Mouse (Mus musculus) adrenal gland, adult 2 months (tissue): ENCODE results near the gene Tasp1. TPM values are rescaled to one million over a fixed set of nuclear protein-coding genes. Genes with fewer than 3 reads are reported as not detected.
"Not testable (repeated sequence)": the region's sequence is repeated elsewhere in the genome, so short reads cannot be mapped to it uniquely, and the experiment has no call there.

Experiments used
- DNase-seq: peaks from one replicate; pipeline ENCODE4 v3.0.0; 2021
- polyA plus RNA-seq: library from polyadenylated mRNA; depleted of rRNA; stranded (reverse); fragments of >200 nt; gene quantifications from 2 replicates; pipeline ENCODE4 v1.2.3, GENCODE M21; 2012
- total RNA-seq, 2 experiments: library from RNA; stranded (reverse); gene quantifications; 2 replicates each; pipeline ENCODE4 v1.2.3; 2021

Gene Tasp1
- total and polyA plus RNA-seq, 3 experiments, result 3.4 to 11.5 (median 7.3) TPM

DNA sequence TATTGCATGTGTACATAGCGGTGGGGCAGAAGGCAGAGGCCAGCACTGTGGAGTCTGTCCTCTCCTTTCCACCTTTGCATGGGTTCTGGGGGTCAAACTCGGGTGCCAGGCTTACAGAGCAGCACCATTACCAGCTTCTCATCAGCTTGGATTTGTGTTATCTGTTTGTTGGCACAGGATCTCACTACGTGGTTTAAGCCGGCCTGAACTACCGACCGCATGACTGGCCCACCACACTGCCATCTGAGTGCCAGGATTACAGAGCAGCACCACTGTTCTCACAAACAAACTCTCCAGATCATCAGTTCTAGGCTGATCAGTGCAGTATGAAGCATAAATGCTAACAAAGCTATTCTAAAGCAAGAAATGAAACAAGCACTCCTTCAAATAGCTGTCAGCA lies 8.5 kb downstream of the Tasp1 start:
- no peak for DNase-seq

DNA sequence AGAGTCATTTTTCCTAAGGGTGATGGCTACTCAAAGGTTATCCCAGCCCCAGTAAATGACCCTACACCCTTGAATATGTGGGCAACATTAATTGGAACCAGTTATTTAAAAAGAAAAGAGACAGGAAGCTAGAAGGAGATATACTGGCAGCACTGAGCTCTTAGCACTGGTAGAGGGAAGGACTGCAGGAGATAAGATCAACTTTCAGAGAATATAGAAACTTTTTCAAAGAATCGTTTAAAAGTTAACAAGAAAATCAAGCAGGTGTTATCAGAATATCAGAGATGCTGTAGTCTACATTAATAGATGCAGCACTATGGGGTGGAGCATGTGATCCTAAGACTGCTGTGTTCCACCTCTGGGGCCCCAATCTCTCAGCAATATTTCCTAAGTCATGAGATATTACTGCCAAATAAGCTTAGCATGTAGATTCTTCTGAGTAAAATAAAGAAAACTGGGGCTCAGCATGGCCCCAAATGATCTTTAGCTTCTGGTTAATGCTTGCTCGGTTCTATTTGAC lies 14.9 kb downstream of the Tasp1 start:
- no peak for DNase-seq

DNA sequence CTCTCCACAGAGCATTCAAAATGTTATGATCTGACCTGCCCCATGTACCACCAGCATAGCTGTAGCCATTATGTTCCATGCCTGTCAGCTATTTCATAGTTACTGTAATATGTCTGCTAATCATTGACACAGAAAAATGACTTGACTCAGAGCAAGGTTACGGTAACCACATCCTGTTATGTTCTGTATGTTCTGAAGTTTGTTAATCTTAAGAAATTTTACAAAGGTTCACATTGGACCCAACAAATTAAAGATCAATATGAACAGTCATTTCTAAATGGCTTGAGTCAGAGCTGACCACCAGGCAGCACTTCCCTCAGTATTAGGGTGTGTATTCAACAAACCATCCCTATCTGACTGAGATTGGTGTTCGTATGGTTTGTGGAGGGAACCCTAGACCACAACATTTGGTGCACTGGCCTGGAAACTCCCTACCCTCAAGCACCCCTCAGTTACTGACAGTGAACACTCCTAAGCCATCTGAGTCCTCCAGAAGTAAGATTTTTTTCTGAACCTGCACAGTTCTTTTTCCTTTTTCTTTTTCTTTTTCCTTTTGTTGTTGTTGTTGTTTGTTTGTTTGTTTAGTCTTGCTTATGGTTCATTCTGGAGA lies 24.0 kb downstream of the Tasp1 start:
- DNase-seq, result no peak

DNA sequence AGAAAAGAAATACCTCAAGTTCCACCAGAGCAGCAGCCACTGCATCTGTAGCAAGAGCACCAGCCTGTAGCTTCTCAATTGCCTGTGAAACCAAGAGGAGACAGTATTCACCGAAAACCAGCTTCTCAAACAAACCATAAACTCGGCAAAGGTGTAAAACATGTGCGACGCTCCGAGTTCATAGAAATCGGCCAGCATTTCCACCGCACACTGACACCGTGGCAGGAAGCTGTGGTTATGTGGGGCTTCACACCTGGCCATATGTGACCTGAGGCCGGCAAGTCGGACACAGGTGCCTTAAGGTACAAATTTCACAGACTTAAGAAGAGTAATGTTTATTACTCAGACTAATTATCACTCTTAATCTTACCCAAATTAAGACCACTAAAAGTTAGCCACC lies 24.5 kb downstream of the Tasp1 start:
- no peak for DNase-seq

DNA sequence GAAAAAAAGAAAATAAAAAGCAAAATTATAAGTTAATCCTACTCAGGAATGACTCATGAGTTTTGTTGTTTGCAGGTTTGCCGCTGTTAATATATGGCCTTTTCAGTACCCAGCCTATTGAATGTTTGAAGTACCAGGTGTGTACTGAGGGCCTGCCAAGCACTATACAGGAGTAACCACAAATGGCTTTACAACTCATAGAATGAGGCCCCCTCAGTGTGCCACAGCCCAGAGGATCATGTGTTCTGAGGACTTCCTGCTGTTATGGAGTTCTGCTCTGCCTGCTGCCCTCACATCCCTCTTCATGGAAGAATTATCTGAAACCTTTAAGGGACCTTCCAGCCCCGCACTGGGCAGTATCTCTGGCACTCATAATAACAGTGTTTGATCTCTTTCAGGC lies 29.1 kb downstream of the Tasp1 start:
- DNase-seq, result no peak

DNA sequence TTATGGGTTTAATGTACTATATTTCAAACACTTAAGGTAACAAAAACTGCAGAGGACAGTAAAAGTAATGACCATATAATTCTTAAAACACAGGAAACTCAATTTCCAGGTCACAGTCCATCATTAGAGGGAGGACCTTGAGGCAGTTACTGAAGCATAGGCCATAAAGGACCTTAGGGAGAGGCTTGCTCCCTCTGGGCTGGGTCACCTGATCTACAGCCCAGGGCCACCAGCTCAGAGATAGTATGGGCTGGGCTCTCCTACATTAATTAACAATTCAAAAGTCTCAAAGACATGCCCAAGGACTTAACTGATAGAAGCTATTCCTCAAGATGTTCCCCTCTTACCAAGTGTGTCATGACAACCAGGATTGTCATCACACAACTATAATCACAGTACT lies 29.8 kb downstream of the Tasp1 start:
- no peak for DNase-seq

DNA sequence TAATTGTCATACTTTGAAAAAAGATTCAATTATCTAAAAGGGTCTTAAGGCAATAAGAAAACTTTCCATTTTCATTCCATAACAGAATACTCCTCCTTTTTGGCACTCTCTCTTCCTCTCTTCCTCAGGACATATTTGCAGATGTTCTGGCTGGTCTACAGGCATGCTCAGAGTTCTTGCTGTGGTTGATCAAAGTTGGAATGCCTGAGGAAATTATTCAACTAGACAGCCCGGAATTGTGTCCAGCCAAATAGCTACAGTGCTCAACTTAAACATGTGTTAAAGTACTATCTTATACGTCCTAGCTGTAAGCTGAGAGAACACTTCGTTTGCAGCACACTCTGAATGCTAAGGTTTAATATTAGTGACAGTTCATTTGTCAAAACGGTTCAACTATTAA lies 41.7 kb downstream of the Tasp1 start:
- DNase-seq, result no peak

DNA sequence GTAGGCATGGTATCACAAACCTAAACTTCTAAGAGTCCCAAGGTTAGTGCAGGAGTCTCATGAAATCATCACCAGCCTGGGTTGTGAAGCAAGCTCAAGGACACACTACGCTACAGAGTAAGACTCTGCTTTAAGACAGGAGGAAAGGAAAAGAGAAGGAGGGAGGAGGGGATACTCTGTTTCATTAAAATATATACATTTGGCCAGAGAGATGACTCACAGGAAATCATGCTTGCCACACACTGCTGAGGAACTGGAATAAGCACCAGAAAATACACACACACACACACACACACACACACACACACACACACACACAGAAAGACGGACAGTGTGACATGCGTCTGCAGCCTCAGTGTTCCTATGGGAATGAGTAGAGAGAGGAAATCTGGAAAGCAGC lies 59.2 kb downstream of the Tasp1 start:
- DNase-seq, result no peak

DNA sequence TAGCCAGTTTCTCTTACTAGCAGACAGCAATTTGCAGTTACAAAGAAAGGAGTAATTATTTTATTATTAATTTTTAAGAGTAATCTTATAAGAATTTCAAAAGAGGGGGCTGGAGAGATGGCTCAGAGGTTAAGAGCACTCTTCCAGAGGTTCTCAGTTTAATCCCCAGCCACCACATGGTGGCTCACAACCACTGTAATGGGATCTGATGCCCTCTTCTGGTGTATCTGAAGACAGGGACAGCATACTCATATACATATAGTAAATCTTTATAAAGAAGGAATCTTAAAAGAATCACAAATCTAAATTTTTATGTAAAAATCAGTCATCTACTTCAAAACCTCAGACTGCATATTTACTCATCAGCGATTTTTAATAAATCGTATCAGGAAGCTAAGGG lies 68.4 kb downstream of the Tasp1 start:
- no peak for DNase-seq

DNA sequence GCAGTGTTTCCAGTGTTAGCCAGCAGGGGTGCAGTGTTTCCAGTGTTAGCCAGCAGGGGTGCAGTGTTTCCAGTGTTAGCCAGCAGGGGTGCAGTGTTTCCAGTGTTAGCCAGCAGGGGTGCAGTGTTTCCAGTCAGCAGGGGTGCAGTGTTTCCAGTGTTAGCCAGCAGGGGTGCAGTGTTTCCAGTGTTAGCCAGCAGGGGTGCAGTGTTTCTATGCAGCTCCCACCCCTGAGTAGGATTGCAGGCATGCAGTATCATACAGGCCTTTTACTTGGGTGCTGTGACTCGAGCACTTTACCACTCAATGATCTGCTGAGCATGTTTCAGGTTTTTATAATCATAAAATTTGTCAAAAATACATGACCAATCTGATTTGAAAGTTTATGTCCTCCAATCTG lies 76.7 kb downstream of the Tasp1 start:
- DNase-seq, result not testable (repeated sequence)

DNA sequence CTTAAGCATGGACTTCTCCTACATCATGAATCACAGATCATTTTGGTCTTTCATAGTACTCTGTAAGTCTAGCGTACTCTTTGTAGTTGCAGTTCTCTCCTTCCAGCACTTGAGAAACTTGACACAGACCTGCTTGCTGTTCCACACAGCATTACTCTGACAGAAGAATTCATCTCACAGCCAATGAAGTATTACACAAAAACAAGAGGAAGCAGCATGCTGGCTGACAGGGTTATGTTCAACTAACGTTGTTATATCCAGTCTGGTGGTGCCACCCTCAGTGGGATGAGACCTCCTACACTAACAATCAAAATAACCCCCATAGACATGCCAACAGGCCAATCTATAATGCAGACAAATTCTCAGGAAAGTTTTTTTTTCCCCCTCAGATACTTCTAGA lies 99.2 kb downstream of the Tasp1 start:
- no peak for DNase-seq

DNA sequence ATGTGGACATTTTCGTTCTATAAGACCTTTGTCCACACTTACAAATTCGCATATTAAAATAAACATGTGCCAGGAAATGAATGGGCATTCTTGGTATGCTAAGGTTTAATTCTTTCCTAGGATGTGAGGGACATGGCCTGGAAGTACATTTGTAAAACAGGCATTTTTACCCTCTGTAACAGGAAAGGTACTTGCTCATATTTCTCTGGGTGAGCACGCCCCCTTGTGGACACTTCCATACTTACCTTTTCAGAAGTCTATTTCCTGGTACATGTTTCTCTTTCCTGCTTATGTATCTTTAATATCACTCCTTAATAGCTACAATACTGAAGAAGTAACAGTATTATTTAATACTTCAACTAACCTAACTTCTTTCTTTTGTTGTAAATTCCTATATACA lies 100.3 kb downstream of the Tasp1 start:
- peak; percentile 50 for DNase-seq

DNA sequence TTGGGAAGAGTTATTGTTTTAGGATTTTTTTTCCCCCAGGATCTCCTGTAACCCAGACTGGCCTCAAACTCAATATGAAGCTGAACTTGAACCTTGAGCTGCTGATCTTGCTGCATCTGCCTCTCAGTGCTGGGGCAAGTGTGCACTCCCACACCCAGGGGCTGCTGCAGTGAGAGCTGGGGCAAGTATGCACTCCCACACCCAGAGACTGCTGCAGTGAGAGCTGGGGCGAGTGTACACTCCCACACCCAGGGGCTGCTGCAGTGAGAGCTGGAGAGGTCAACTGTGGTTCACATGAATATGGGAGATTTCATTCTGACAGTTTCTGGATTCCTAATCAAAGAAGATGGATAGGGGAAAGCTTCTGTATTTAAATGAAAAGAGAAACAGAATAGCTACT lies 117.8 kb downstream of the Tasp1 start:
- DNase-seq, result no peak

DNA sequence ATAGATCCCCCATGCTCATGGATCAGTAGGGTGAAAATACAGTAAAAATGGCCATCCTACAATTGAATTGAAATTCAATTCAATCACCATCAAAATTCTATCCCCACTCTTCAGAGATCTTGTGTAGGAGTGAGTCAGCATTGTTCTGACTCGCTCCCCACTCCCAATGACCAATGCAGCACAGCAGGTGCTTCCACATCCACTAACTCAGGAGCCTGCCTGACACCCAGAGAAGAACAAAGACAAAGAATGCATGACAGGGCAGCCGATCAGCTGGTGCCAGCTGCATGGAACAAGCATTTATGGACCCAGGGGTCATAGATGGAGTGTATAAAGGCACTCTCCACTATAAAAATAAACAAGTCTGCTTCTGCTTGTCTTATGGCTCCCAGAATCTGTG lies 129.0 kb downstream of the Tasp1 start:
- no peak for DNase-seq

DNA sequence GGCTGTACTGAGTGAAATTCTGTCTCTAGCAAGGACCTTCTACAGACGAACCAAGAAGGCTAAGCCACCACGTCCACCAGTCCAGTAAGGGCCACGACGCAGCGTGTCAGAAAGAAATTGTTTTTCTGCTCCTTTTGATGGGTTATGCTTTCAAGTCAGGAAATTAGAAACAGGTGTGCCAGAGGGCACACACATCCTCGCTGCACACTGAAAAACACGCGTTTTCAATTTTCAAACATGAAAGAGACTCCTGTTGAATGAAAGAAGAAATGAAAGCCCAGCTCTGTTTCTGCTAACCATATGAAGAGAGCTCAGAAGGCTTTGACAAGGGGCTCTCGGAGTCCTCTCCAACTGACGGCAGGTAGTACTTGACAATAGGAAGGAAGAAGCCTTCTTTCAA lies 132.0 kb downstream of the Tasp1 start:
- no peak for DNase-seq

DNA sequence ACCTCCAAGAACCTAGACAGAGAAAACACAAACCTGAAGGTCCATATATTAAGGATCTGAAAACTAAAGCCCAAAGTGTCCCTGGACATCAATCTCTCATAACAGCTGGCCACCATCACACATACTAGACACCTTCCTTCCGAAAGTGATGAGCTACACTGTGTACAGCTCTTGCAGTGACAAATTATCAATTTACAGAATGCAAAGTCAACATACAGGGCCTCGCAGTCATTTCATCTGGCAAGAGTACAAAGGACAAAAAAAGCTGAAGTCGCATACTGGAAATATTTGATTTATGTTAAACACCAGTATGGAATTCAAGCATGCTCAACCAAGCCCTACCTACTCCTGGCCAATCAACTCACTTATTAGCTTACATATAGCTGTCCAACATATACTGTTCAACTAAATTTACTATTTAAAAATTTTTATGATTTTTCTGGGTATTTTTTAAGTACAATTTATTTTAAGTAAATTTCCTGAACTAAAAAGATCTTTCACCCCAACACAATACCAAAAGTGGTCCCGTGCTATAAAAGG lies 132.5 kb downstream of the Tasp1 start:
- DNase-seq, result no peak

DNA sequence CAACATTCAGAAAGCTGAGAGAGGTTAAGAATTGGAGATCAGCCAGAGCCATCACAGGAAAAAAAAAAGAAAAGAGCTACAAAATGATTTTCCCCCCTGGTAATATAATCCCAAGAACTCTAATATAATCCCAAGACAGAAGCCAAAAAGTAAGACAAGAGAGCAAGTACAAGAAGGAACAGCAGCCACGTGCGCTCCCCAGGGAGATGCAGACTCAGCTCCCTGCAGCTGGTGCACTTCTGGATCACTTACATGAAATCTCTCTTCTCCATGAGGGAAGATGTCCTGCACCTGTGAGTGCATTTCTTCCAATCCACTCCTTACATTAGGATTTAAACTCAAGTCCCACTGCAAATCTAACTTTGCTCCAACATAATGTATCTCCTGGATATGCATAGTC lies 134.4 kb downstream of the Tasp1 start:
- no peak for DNase-seq

DNA sequence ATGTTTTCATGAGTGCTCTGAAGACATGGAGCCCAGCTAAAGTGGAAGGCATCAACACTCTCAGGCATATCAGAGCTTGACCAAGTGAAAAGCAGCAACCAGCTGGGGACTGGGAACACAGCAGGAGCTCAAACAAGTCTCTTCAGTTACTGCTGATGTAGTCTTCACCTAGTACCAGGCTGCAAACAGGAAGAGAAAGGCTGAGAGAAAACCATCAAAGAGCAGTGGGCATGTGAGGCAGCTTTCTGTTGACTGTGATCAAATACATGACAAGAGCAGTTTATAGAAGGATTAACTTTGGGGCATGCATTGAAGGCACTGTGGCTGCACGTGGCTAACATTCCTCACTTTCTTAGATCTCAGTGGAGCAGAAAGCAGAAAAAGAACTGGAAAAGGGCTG lies 141.7 kb downstream of the Tasp1 start:
- DNase-seq, result no peak

DNA sequence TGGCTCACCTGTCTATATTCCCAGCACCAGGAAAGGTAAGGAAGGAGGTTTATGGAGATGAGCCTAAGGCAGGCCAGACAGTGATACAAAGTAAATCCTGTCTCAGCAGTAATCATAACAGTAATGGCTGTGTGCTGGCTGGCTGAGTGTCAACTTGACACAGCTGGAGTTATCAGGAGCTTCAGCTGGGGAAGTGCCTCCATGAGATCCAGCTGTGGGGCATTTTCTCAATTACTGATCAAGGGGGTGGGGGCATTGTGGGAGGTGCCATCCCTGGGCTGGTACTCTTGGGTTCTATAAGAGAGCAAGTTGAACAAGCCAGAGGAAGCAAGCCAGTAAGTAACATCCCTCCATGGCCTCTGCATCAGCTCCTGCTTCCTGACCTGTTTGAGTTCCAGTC lies 145.2 kb downstream of the Tasp1 start:
- DNase-seq, result not testable (repeated sequence)

DNA sequence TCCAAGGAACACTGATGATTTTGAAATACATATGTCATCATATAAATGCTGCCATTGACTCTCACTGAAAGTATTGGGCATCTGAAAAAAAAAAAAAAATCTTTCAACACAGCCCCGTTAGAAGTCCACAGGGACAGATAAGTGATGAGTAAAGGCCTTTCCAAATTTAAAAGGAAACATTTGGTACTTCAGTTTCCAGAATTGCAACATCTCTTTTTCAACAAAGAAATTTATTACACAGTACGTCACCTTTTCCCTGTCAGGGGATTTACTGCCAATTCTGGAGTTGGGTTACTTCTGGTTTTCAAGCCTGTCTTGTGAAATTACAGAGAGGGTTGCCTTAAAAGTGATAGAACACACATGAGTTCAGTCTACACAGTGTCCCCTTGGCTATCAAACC lies 146.8 kb downstream of the Tasp1 start:
- peak; percentile 33 for DNase-seq

DNA sequence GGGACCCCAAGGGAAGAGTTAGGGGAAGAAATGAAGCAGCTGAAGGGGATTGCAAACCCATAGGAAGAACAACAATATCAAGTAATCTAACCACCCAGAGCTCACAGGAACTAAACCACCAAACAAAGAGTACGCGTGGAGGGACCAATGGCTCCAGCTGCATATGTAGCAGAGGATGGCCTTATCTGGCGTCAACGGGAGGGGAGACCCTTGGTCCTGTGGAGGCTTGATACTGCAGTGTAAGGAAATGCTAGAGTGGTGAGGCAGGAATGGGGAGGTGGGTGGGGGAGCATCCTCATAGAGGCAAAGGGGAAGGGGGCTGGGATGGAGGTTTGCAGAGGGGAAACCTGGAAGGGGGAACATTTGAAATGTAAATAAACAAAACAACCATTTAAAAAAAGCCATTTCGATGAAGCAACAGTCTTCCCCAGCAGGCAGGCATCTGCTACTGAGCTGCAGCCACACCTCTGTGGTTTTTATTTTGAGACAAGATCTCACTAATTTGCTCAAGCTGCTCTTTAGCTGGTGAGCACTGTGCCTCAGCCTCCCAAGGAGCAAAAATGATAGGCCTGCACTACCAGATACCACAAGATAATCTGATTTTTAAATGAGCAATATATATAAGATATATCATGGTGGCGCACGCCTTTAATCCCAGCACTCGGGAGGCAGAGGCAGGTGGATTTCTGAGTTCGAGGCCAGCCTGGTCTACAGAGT lies 160.0 kb downstream of the Tasp1 start:
- DNase-seq, result no peak

DNA sequence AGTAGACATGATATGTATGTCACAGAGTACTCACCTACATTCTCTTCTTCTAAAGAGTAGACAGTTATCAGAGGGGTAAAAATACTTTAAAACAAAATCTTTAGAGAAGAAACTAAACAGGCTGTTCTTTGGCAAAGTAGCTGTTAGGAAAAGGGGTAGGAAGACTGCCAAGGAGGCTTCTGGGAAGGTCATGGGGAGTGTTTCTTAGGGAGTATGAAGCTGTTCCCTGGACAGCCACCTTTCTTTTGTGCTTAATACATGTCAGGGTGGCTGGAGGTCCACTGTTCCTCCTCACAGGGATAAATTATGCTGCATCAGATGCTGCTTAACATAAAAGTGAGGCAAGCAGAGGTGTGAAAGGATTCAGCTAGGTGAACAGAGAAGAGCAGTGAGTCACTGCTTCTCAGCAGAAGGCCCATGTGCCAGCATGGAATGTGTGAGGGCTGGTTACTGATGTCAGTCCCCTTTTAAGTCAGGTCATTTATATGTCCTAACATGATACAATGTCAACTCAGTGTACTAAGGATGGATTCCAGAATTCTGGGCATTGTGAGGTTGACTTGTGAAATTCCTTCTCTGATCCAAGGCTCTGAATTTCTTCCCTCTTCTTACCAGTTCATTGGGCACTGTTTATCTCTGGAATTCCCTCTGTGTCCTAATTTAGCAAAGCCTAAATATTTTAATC lies 175.1 kb downstream of the Tasp1 start:
- DNase-seq, result no peak

DNA sequence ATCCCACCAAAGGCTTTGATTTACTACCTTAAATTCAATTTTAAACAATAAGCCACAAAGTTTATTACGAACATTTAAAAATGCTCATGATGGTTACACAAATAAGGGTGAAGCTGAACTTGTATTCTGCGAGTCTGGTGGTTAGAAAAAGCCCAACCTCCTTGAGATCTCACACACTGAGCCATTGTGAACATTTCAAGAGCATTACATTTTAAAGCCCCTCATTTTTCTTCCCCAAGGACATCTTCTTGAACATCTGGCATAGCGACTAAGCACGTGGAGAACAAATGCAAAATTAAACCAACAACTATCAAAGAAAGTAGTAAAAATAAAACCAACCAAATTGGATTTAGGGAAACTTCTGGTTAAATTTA lies 182.4 kb downstream of the Tasp1 start:
- DNase-seq, result no peak
